Mouse (Mus musculus): ENCODE data around the gene E130309D02Rik. TPM values are rescaled to one million over a fixed set of nuclear protein-coding genes. Genes with fewer than 3 reads are reported as not detected.
A peak's percentile ranks its signal among the peaks of the same experiment; 100 is the strongest.

Gene E130309D02Rik
- polyA plus RNA-seq, 1 experiment: 28.2 TPM

DNA sequence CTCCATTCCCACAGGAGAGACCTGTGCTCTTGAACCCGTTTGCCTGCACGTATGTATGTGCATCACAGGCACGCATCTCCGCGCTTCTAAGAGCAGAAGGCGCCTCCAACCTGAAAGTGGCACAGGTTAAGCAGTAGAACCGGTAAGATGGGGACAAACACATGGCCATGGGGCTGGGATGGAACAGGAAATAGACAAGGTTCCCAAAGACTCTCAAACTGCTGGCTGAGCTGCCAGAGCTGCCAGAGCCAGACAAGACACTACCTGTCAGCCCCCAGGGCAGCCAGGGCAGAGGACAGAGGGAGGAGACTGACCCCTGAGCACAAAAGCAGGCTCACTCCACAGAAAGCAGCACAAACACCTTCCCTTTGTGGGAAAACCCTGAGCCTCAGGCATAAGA is 5.2 kb downstream of the E130309D02Rik start:
- Histone ChIP-seq H3K27ac (ENCODE audit: insufficient read depth, low read depth, low read length) (no peak overlapping the region), H3K4me1 (ENCODE audit: control insufficient read depth, insufficient read depth, insufficient read length, low read length) (peaks cover 2% of the 10 kb centered on the region), H3K36me3 (ENCODE audit: control insufficient read depth, insufficient read depth, low read length) (peaks cover 52% of the 10 kb centered on the region), H3K27me3 (ENCODE audit: control insufficient read depth, insufficient read depth, low read length) (no peaks in the 10 kb centered on the region), H3K4me3 (ENCODE audit: low read depth, low read length) (no peak overlapping the region)
- WGBS: 95% methylated on average over 7 of the region's 7 CpGs
- TF ChIP-seq CTCF (IDR thresholded peaks at IDR 0.05; ENCODE audit: extremely low read depth, insufficient read length, insufficient replicate concordance, low read depth, low read length) (no peak), POLR2A (IDR thresholded peaks at IDR 0.05; ENCODE audit: low read depth, low read length) (no peak)

DNA sequence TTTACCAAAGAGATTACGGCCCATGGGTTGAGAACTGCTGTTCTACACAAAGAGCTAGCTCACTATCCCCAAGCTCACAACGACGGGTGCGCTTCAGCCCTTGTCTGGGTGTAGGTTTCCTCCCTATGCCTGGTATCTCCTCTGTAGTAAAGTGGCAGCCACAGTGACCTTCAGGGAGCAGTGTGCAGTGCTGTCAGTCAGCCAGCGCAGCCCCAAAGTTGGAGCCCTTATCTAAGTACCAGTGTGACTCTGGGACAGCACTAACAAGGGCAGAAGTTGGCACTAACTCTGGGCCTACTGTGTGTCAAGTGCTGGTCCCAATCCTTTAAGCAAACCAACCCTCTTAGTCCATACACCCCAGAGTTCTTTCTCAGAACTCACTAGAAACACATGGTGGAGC is 6.3 kb downstream of the E130309D02Rik start:
- Histone ChIP-seq H3K36me3 (ENCODE audit: control insufficient read depth, insufficient read depth, low read length) (peaks cover 56% of the 10 kb centered on the region), H3K27me3 (ENCODE audit: control insufficient read depth, insufficient read depth, low read length) (no peaks in the 10 kb centered on the region), H3K4me1 (ENCODE audit: control insufficient read depth, insufficient read depth, insufficient read length, low read length) (no peaks in the 10 kb centered on the region), H3K27ac (ENCODE audit: insufficient read depth, low read depth, low read length) (no peak overlapping the region), H3K4me3 (ENCODE audit: low read depth, low read length) (no peak overlapping the region)
- TF ChIP-seq CTCF (IDR thresholded peaks at IDR 0.05; ENCODE audit: extremely low read depth, insufficient read length, insufficient replicate concordance, low read depth, low read length) (no peak), POLR2A (IDR thresholded peaks at IDR 0.05; ENCODE audit: low read depth, low read length) (no peak)
- WGBS: 86% methylated on average over 5 of the region's 5 CpGs

DNA sequence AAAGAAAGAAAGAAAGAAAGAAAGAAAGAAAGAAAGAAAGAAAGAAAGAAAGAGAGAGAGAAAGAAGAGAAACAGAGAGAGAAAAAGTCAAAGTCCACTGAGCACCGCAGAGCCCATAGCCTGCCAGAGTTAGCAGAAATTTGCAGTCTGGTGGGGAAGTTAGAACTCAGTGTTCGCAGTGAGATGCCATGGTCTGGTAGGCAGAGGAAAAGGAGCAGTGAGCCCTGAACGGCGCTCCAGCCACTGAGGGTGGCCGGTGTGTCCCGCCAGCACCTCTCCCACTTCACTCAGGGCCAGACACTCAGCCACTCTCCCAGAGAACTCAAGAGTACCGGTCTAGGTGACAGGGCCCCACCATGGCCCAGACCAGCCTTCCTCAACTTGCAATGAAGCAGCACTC is 10.9 kb downstream of the E130309D02Rik start:
- WGBS: 92% methylated on average over 7 of the region's 7 CpGs
- Histone ChIP-seq H3K27ac (ENCODE audit: insufficient read depth, low read depth, low read length) (no peak overlapping the region), H3K27me3 (ENCODE audit: control insufficient read depth, insufficient read depth, low read length) (no peaks in the 10 kb centered on the region), H3K4me1 (ENCODE audit: control insufficient read depth, insufficient read depth, insufficient read length, low read length) (no peaks in the 10 kb centered on the region), H3K4me3 (ENCODE audit: low read depth, low read length) (no peak overlapping the region), H3K36me3 (ENCODE audit: control insufficient read depth, insufficient read depth, low read length) (peaks cover 55% of the 10 kb centered on the region)
- TF ChIP-seq POLR2A (IDR thresholded peaks at IDR 0.05; ENCODE audit: low read depth, low read length) (no peak), CTCF (IDR thresholded peaks at IDR 0.05; ENCODE audit: extremely low read depth, insufficient read length, insufficient replicate concordance, low read depth, low read length) (no peak)

DNA sequence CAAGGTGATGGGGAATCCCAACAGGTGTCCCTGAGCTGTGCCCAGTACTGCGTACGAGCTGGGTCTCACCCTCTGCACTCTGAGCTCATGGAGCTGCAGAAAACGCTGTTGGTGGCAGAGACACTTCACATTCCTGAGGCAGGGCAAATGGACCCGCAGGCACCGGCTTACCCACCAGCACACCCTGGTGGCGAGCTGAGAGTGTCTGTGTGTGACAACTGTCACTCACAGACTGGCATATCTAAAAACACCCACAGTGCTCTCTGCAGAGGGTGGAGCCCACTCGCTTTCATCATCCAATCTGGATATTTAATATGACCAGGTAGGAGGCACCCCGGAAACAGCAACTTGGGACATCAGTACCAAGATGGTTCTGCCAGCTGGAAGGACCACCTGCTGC is 13.9 kb downstream of the E130309D02Rik start:
- 73% methylated on average over 8 of the region's 8 CpGs for WGBS
- Histone ChIP-seq H3K27me3 (ENCODE audit: control insufficient read depth, insufficient read depth, low read length) (no peaks in the 10 kb centered on the region), H3K4me1 (ENCODE audit: control insufficient read depth, insufficient read depth, insufficient read length, low read length) (no peaks in the 10 kb centered on the region), H3K4me3 (ENCODE audit: low read depth, low read length) (no peak overlapping the region), H3K36me3 (ENCODE audit: control insufficient read depth, insufficient read depth, low read length) (peaks cover 34% of the 10 kb centered on the region), H3K27ac (ENCODE audit: insufficient read depth, low read depth, low read length) (no peak overlapping the region)
- TF ChIP-seq CTCF (IDR thresholded peaks at IDR 0.05; ENCODE audit: extremely low read depth, insufficient read length, insufficient replicate concordance, low read depth, low read length) (0 out of 2 replicates have a peak, but pooled peaks have one; percentile 12), POLR2A (IDR thresholded peaks at IDR 0.05; ENCODE audit: low read depth, low read length) (no peak)

DNA sequence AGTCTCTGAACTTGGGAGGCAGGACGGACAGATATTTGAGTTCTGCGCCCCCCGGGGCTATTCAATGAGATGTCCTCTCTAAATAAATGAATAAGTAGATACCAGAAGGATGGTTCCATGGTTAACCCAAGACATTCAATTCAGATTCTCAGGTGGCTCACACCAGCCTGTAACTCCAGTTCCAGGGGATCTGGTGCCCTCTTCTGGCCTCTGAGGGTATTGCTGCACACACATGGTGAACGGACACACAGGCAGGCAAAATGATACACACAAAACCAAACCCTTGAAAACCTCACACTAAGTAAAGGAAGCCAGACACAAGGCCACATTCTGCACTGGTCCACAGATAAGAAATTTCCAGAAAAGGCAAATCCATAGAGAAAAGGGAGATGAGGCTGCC is 15.5 kb downstream of the E130309D02Rik start:
- Histone ChIP-seq H3K27me3 (ENCODE audit: control insufficient read depth, insufficient read depth, low read length) (no peaks in the 10 kb centered on the region), H3K27ac (ENCODE audit: insufficient read depth, low read depth, low read length) (no peak overlapping the region), H3K36me3 (ENCODE audit: control insufficient read depth, insufficient read depth, low read length) (peaks cover 24% of the 10 kb centered on the region), H3K4me3 (ENCODE audit: low read depth, low read length) (no peak overlapping the region), H3K4me1 (ENCODE audit: control insufficient read depth, insufficient read depth, insufficient read length, low read length) (no peaks in the 10 kb centered on the region)
- TF ChIP-seq POLR2A (IDR thresholded peaks at IDR 0.05; ENCODE audit: low read depth, low read length) (no peak), CTCF (IDR thresholded peaks at IDR 0.05; ENCODE audit: extremely low read depth, insufficient read length, insufficient replicate concordance, low read depth, low read length) (peak; percentile 63; the same call in 1 of the 2 replicates)
- whole genome bisulfite sequencing: 90% methylated on average over 4 of the region's 4 CpGs

DNA sequence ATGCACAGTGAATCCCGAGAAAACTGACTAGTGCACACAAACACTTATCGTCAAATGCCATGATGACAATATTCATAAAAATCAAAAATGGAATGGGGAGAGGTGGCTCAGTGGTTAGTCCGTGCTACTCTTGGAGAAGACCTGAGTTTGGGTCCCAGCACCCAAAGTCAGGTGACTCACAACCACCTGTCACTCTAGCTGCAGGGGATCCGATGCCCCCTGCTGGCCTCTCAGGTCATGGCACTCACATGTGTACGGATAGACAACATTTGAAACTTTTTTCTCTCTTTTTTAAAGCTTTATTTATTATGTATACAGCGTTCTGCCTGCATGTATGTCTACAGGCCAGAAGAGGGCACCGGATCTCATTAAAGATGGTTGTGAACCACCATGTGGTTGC is 16.8 kb downstream of the E130309D02Rik start:
- H3K27me3 ChIP-seq (ENCODE audit: control insufficient read depth, insufficient read depth, low read length): peaks cover 4% of the 10 kb centered on the region
- peaks cover 20% of the 10 kb centered on the region for H3K36me3 ChIP-seq (ENCODE audit: control insufficient read depth, insufficient read depth, low read length)
- TF ChIP-seq POLR2A (IDR thresholded peaks at IDR 0.05; ENCODE audit: low read depth, low read length) (no peak), CTCF (IDR thresholded peaks at IDR 0.05; ENCODE audit: extremely low read depth, insufficient read length, insufficient replicate concordance, low read depth, low read length) (peak; percentile 33; the same call in 1 of the 2 replicates)
- no peak overlapping the region for H3K27ac ChIP-seq (ENCODE audit: insufficient read depth, low read depth, low read length)
- no peaks in the 10 kb centered on the region for H3K4me1 ChIP-seq (ENCODE audit: control insufficient read depth, insufficient read depth, insufficient read length, low read length)
- WGBS: 93% methylated on average over 7 of the region's 7 CpGs
- no peak overlapping the region for H3K4me3 ChIP-seq (ENCODE audit: low read depth, low read length)

DNA sequence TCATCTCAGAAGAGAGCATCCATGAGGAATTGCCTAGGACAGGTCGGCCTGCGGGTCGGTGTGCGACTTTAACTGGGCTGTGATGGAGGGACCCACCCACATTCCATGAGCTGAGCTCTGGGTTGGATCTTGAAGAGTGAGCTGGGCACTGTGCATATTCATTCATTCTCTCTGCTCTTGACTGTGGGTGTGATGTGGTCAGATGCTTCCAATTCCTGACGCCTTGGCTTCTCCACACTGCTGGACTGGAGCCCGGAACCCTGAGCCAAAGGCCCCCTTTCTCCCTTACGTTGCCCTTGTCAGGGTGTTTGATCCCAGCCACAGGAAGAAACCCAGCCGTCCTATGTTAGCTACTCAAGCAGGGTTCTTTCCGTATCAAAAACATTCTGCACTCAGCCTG is 17.2 kb downstream of the E130309D02Rik start:
- H3K27me3 ChIP-seq (ENCODE audit: control insufficient read depth, insufficient read depth, low read length): peaks cover 8% of the 10 kb centered on the region
- H3K36me3 ChIP-seq (ENCODE audit: control insufficient read depth, insufficient read depth, low read length): peaks cover 16% of the 10 kb centered on the region
- 85% methylated on average over 9 of the region's 9 CpGs for WGBS
- no peaks in the 10 kb centered on the region for H3K4me1 ChIP-seq (ENCODE audit: control insufficient read depth, insufficient read depth, insufficient read length, low read length)
- no peak for TF ChIP-seq POLR2A (IDR thresholded peaks at IDR 0.05; ENCODE audit: low read depth, low read length)
- no peak for TF ChIP-seq CTCF (IDR thresholded peaks at IDR 0.05; ENCODE audit: extremely low read depth, insufficient read length, insufficient replicate concordance, low read depth, low read length)
- H3K27ac ChIP-seq (ENCODE audit: insufficient read depth, low read depth, low read length): no peak overlapping the region
- H3K4me3 ChIP-seq (ENCODE audit: low read depth, low read length): no peak overlapping the region
